Mouse (Mus musculus): Measurements from ENCODE around the gene Adgrl3. TPM values are rescaled to one million over a fixed set of nuclear protein-coding genes. Genes with fewer than 3 reads are reported as not detected.

Adgrl3 gene
- polyA plus RNA-seq, 1 experiment from 2014 or later = 2.0 TPM

DNA sequence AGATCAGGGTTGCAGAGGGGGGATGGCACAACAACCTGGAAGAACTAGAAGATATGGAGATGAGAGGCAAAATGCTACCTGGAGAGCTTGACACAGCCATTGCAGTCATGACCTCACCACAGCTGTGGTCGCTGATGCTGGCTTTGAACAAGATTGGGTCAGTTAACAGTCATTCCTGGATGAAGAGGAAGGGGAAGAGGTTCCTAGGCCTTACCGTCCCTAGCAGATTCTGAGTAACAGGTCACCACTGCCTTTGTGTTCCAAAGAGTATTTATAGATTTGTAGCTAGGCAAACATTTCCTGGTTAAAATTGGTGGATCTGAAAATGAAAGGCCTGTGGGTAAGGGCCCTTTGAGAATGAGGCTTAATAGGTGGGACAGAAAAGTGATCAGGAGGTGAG lies 618.5 kb downstream of the Adgrl3 start:
- Histone ChIP-seq H3K4me3 (replicated peaks) (no peak overlapping the region), H3K9me3 (replicated peaks) (no peaks in the 10 kb centered on the region), H3K9ac (no peak overlapping the region), H3K27ac (no peak overlapping the region), H3K27me3 (no peaks in the 10 kb centered on the region), H3K36me3 (no peaks in the 10 kb centered on the region), H3K4me1 (replicated peaks) (no peaks in the 10 kb centered on the region), H3K4me2 (no peak overlapping the region)
- 46% methylated on average over 2 of the region's 2 CpGs for WGBS (ENCODE audit: insufficient replicate concordance)
- no peak for ATAC-seq (ENCODE audit: low read depth)
- DNase-seq = no peak

GRCm38 (mm10) chr5:81640118-81640517 lies 620.2 kb downstream of the Adgrl3 start:
- H3K4me1 ChIP-seq (replicated peaks) = no peaks in the 10 kb centered on the region
- no peak overlapping the region for H3K27ac ChIP-seq
- H3K4me3 ChIP-seq (replicated peaks) = no peak overlapping the region
- H3K4me2 ChIP-seq = no peak overlapping the region
- H3K9me3 ChIP-seq (replicated peaks) = no peaks in the 10 kb centered on the region
- no peak for DNase-seq
- WGBS (ENCODE audit: insufficient replicate concordance) = 66% methylated on average over 4 of the region's 4 CpGs
- no peak for ATAC-seq (ENCODE audit: low read depth)
- H3K36me3 ChIP-seq = no peaks in the 10 kb centered on the region
- no peaks in the 10 kb centered on the region for H3K27me3 ChIP-seq
- no peak overlapping the region for H3K9ac ChIP-seq

GRCm38 (mm10) chr5:81645557-81645956 lies 625.6 kb downstream of the Adgrl3 start:
- Histone ChIP-seq H3K4me3 (replicated peaks) (no peak overlapping the region), H3K9me3 (replicated peaks) (no peaks in the 10 kb centered on the region), H3K9ac (no peak overlapping the region), H3K4me1 (replicated peaks) (no peaks in the 10 kb centered on the region), H3K4me2 (no peak overlapping the region), H3K27ac (no peak overlapping the region), H3K36me3 (no peaks in the 10 kb centered on the region), H3K27me3 (no peaks in the 10 kb centered on the region)
- 46% methylated on average over 5 of the region's 5 CpGs for WGBS (ENCODE audit: insufficient replicate concordance)
- ATAC-seq (ENCODE audit: low read depth) (no peak), DNase-seq (no peak)

DNA sequence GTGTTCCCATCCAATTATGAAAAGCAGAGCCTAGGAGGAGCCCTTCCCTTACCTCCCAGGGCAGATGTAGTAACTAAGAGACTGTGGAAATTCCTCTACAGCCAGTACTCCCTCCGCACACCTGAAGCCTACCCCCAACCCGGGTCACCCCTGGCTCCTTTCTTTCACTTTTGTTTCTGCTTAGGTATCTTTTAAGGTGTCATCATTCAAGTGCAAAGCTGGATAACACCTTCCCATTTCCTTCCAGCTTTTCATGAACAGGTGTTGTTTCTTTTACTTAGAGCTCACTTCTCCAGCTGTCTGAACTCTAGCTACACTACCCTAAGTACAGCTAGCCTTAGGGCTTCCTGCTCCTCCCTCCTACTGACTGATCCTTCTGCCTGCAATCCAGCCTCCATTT lies 634.0 kb downstream of the Adgrl3 start:
- Histone ChIP-seq H3K27me3 (no peaks in the 10 kb centered on the region), H3K4me3 (replicated peaks) (no peak overlapping the region), H3K9me3 (replicated peaks) (no peaks in the 10 kb centered on the region), H3K9ac (no peak overlapping the region), H3K27ac (no peak overlapping the region), H3K4me2 (no peak overlapping the region), H3K36me3 (no peaks in the 10 kb centered on the region), H3K4me1 (replicated peaks) (no peaks in the 10 kb centered on the region)
- no peak for ATAC-seq (ENCODE audit: low read depth)
- DNase-seq = no peak
- 42% methylated on average over 2 of the region's 2 CpGs for WGBS (ENCODE audit: insufficient replicate concordance)

DNA sequence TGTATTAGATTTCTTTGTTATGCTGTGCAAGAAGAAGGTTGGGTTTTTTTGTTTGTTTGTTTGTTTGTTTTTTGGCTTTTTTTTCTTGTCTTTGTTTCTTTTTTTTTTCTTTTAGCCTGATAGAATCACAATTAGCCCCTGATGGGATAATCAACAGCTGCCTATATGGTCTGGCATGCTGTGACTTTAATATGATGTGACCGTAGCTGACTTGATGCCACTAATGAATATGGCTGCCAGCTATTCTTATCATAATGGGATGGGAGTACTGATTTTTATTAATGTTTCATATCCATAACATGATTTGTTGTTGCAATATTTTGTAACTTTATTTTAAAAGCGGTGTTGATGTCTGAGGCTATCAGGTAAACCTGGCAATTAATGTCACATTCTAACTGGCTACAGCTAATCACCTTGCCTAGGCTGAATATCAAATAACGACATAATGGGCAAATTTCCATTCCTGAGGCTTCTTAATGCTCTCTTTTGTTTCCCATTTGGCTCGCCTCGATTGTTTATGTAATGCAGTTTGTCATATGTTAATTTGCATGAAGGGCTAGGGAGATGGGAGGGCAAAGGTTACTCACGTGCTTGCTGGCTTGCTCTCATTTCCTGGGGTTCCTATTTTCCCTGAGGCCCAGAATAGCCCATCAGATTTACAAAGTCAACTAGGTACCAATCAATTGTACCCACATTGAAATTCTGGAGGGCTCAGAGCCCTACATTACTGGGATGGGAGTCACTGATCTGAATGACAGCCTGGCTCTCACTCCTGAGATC lies 641.9 kb downstream of the Adgrl3 start:
- Histone ChIP-seq H3K4me2 (no peak overlapping the region), H3K9ac (no peak overlapping the region), H3K4me1 (replicated peaks) (no peaks in the 10 kb centered on the region), H3K27ac (no peak overlapping the region), H3K27me3 (no peaks in the 10 kb centered on the region), H3K4me3 (replicated peaks) (no peak overlapping the region), H3K9me3 (replicated peaks) (no peaks in the 10 kb centered on the region), H3K36me3 (no peaks in the 10 kb centered on the region)
- ATAC-seq (ENCODE audit: low read depth) = no peak
- 54% methylated on average over 6 of the region's 6 CpGs for WGBS (ENCODE audit: insufficient replicate concordance)
- DNase-seq = no peak

DNA sequence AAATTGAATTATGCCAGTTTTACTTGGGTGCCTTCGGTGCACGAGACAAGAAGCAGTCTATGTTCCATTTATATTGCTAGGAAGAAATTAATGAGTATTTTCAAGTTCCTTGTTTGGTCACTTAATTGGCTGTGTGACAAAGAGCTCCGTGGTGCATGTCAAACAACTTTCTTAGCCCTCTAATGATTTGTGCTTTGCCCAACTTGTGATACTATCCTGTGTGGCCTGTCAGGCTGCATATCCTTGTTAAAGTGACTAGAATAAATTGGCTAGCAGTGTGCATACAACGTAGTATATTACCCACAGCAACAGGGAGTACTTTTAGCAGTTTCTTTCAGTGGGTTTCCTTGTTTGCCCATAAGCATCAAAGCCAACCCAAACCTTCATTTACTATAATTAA lies 651.1 kb downstream of the Adgrl3 start:
- Histone ChIP-seq H3K4me1 (replicated peaks) (no peaks in the 10 kb centered on the region), H3K9ac (no peak overlapping the region), H3K9me3 (replicated peaks) (no peaks in the 10 kb centered on the region), H3K27ac (no peak overlapping the region), H3K4me2 (no peak overlapping the region), H3K27me3 (no peaks in the 10 kb centered on the region), H3K4me3 (replicated peaks) (no peak overlapping the region), H3K36me3 (no peaks in the 10 kb centered on the region)
- WGBS (ENCODE audit: insufficient replicate concordance) = 56% methylated on average over 4 of the region's 4 CpGs
- no peak for DNase-seq
- ATAC-seq (ENCODE audit: low read depth) = no peak

DNA sequence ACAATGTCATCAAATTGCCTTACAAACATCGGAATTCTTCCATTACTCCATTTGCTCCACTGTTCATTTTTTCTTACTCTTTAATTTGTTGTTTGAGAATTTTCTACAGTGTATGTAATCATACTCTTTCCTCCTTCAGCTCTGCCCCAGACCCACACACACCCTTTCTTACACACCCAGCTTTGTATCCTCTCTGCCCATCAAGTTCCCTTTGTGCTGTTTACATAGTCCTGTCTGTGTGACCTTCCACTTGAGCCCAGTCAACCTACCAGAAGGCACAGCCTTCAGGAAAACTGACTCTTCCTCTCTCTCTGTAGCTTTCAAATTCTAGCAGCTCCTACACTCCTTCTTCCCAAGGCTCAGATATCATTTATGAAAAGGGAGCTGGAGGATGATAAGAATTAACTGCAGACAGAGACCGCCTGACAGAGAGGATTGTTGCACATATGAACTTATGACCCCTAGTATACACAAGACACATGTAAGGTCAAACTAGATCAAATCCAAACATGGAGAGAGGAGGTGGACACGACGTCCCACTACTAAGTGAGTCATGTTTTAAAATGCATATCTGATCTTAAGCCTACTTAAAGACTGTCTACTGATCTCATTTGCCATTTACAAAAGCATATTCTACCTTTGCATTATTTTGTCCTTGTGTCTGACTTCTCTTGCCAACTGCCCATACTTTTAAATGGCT lies 654.5 kb downstream of the Adgrl3 start:
- Histone ChIP-seq H3K9ac (no peak overlapping the region), H3K4me3 (replicated peaks) (no peak overlapping the region), H3K9me3 (replicated peaks) (no peaks in the 10 kb centered on the region), H3K27me3 (no peaks in the 10 kb centered on the region), H3K36me3 (no peaks in the 10 kb centered on the region), H3K27ac (no peak overlapping the region), H3K4me2 (no peak overlapping the region), H3K4me1 (replicated peaks) (no peaks in the 10 kb centered on the region)
- WGBS (ENCODE audit: insufficient replicate concordance) = 66% methylated on average over 4 of the region's 4 CpGs
- DNase-seq (no peak), ATAC-seq (ENCODE audit: low read depth) (no peak)

DNA sequence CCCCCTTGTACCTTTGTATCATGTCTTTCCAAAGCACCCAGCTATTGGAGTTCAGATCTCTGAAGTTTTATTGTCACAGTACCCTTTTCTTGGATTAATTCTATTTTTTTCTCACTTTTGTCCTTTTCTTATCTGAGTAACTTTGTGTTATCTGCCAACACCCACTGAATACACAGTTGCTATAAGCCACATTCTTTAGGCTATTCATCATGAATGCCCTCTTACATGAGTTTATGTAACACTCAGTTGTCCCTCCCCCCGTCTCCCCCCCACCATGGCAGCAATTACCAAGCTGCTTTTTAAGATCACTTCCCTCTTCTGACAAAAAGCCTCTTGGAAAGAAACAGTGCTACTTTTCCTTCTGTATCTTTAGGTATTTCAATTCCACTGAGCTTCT lies 655.0 kb downstream of the Adgrl3 start:
- Histone ChIP-seq H3K4me2 (no peak overlapping the region), H3K4me1 (replicated peaks) (no peaks in the 10 kb centered on the region), H3K27ac (no peak overlapping the region), H3K9ac (no peak overlapping the region), H3K27me3 (no peaks in the 10 kb centered on the region), H3K9me3 (replicated peaks) (no peaks in the 10 kb centered on the region), H3K4me3 (replicated peaks) (no peak overlapping the region), H3K36me3 (no peaks in the 10 kb centered on the region)
- ATAC-seq (ENCODE audit: low read depth) (no peak), DNase-seq (no peak)
- WGBS (ENCODE audit: insufficient replicate concordance) = 38% methylated on average over 1 of the region's 1 CpGs

GRCm38 (mm10) chr5:81676896-81677295 lies 657.0 kb downstream of the Adgrl3 start:
- H3K4me2 ChIP-seq = no peak overlapping the region
- WGBS (ENCODE audit: insufficient replicate concordance) = 71% methylated on average over 1 of the region's 1 CpGs
- no peak for ATAC-seq (ENCODE audit: low read depth)
- DNase-seq = no peak
- no peak overlapping the region for H3K9ac ChIP-seq
- H3K27me3 ChIP-seq = no peaks in the 10 kb centered on the region
- H3K36me3 ChIP-seq = no peaks in the 10 kb centered on the region
- H3K27ac ChIP-seq = no peak overlapping the region
- H3K4me3 ChIP-seq (replicated peaks) = no peak overlapping the region
- no peaks in the 10 kb centered on the region for H3K4me1 ChIP-seq (replicated peaks)
- no peaks in the 10 kb centered on the region for H3K9me3 ChIP-seq (replicated peaks)

DNA sequence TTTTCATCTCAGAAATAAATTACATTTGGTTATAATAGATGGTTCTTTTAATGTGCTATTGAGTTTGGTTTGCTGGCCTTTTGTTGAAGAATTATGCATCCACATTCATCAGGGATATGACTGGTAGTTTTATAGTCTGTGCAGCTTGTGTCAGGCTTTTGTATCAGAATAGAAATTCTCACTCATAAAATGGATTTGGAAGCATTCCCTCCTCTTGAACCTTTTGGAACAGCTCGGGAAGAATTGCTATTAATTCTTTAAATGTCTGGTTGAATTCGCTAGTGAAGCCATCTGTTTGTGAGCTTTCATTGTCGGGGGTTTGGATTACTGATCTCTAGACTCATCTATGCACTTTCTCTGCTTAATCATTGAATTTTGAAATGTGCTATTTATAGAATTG lies 666.3 kb downstream of the Adgrl3 start:
- no peaks in the 10 kb centered on the region for H3K36me3 ChIP-seq
- 60% methylated on average over 3 of the region's 3 CpGs for WGBS (ENCODE audit: insufficient replicate concordance)
- H3K27ac ChIP-seq = no peak overlapping the region
- H3K4me3 ChIP-seq (replicated peaks) = no peak overlapping the region
- no peak overlapping the region for H3K4me2 ChIP-seq
- H3K9me3 ChIP-seq (replicated peaks) = no peaks in the 10 kb centered on the region
- H3K27me3 ChIP-seq = no peaks in the 10 kb centered on the region
- ATAC-seq (ENCODE audit: low read depth) (no peak), DNase-seq (no peak)
- no peak overlapping the region for H3K9ac ChIP-seq
- H3K4me1 ChIP-seq (replicated peaks) = no peaks in the 10 kb centered on the region

DNA sequence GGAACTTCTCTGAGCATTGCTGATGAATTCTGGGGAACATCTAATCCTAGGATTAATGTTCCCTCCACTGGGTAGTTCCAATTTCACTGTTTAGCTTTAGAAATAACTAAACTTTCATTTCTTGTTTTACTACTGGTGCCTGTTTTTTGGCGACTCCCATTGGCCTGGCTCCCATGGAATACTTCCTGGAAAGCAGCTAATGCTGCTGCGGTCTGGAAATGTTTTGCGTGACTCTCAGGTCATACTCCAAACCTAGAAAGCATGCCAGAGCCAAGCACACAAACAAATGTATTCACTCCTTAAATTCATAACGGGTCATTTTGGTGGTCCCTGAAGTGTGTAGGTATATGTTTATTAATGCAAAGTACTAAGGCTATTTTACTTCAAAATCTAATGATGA lies 666.9 kb downstream of the Adgrl3 start:
- ATAC-seq (ENCODE audit: low read depth) = no peak
- 71% methylated on average over 4 of the region's 4 CpGs for WGBS (ENCODE audit: insufficient replicate concordance)
- H3K9ac ChIP-seq = no peak overlapping the region
- no peaks in the 10 kb centered on the region for H3K36me3 ChIP-seq
- no peaks in the 10 kb centered on the region for H3K9me3 ChIP-seq (replicated peaks)
- no peak overlapping the region for H3K4me3 ChIP-seq (replicated peaks)
- no peak for DNase-seq
- H3K4me1 ChIP-seq (replicated peaks) = no peaks in the 10 kb centered on the region
- no peaks in the 10 kb centered on the region for H3K27me3 ChIP-seq
- H3K4me2 ChIP-seq = no peak overlapping the region
- H3K27ac ChIP-seq = no peak overlapping the region

DNA sequence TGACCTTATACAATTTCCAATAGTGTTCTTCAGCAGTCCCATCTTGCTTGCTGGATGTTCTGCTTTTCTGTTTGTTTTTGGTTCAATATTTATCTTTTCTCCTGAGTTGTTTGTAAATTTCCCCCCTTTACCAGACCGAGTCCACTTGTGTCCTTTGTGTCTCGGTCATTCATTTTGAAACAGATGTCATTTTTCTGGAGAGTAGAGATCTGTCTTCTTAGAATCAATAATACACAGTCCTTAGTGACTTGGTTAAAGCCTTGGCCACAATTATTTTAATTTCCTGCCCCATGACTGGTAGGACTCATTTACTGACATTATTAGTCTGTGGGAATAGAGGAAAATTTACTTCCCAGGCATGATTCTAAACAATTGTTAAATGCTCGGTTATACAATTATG lies 709.7 kb downstream of the Adgrl3 start:
- no peak overlapping the region for H3K4me3 ChIP-seq (replicated peaks)
- WGBS (ENCODE audit: insufficient replicate concordance) = 65% methylated on average over 3 of the region's 3 CpGs
- no peak overlapping the region for H3K9ac ChIP-seq
- H3K4me2 ChIP-seq = no peak overlapping the region
- H3K27ac ChIP-seq = no peak overlapping the region
- no peaks in the 10 kb centered on the region for H3K9me3 ChIP-seq (replicated peaks)
- ATAC-seq (ENCODE audit: low read depth) (no peak), DNase-seq (no peak)
- H3K27me3 ChIP-seq = no peaks in the 10 kb centered on the region
- no peaks in the 10 kb centered on the region for H3K36me3 ChIP-seq
- no peaks in the 10 kb centered on the region for H3K4me1 ChIP-seq (replicated peaks)

Measured in liver, embryonic 13.5 days (tissue).